Mouse (Mus musculus) urinary bladder, postnatal 36 days (tissue): ENCODE results near the gene Eda2r.
A peak's percentile ranks its signal among the peaks of the same experiment; 100 is the strongest.

ENCODE experiments used
- DNase-seq, 2 experiments: peaks; one replicate each; pipeline ENCODE4 v3.0.0; 2022; ENCODE audit warnings: low spot score in 2 of 2, mixed read lengths in 1 of 2

Gene Eda2r

GRCm38 (mm10) chrX:97377065-97377421 is at the start of gene Eda2r:
Eda2r (minus strand) TSS chrX:97377216.
- peak; percentile 10 to 58 for DNase-seq

GRCm38 (mm10) chrX:97397872-97398271 is 20.9 kb upstream of the Eda2r start:
- peak in 1 of 2 experiments; percentile 0 for DNase-seq

GRCm38 (mm10) chrX:97378076-97378475 is 1.1 kb upstream of the Eda2r start:
- no peak for DNase-seq

- DNase-seq, result peak; percentile 50 to 77
Observed at GRCm38 (mm10) chrX:97376321-97377064, 523 bp downstream of the Eda2r start.

- DNase-seq, result no peak
Observed at GRCm38 (mm10) chrX:97372826-97373225, 4.2 kb downstream of the Eda2r start.

- no peak for DNase-seq
Observed at GRCm38 (mm10) chrX:97369206-97369605, 7.8 kb downstream of the Eda2r start.

- DNase-seq, result no peak
Observed at GRCm38 (mm10) chrX:97368741-97369140, 8.3 kb downstream of the Eda2r start.

- DNase-seq, result no peak
Observed at GRCm38 (mm10) chrX:97360919-97361318, 16.1 kb downstream of the Eda2r start.

- DNase-seq, result no peak
Observed at GRCm38 (mm10) chrX:97327891-97328290, 49.1 kb downstream of the Eda2r start.
